Mouse (Mus musculus): ENCODE results near the gene Trappc3. TPM values are rescaled to one million over a fixed set of nuclear protein-coding genes. Genes with fewer than 3 reads are reported as not detected.

The Trappc3 gene
- polyA plus RNA-seq, 1 experiment = 51.1 TPM

DNA sequence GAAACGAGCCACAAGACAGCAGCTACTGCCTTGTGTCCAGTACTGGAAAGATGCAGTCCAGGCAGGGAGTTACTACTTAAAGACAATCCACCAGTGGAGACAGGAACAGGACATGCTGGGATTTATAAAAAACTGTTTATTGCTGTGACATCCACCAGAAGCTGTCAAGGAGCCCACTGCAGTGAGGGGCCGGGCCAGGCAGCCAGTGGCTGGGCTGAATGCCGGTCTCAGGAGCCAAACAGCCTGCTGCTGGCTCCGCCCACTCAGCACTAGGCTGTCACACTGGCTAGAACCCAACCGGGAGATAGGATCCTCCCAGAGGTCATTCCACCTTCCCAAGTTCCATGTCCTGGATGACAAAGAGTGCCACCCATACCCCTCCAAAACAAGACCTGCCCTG lies 53.8 kb downstream of the Trappc3 start:
- Histone ChIP-seq H3K4me3 (replicated peaks; ENCODE audit: extremely low read depth, low read depth, low read length) (no peak overlapping the region), H3K4me1 (ENCODE audit: control insufficient read depth, insufficient read depth, low read length) (peaks cover 2% of the 10 kb centered on the region; the same call in 1 of the 2 replicates)
- TF ChIP-seq CTCF (IDR thresholded peaks at IDR 0.05; ENCODE audit: insufficient read depth, low read length) (no peak), POLR2A (IDR thresholded peaks at IDR 0.05; ENCODE audit: borderline replicate concordance, extremely low read depth, low read depth, low read length) (no peak)
- DNase-seq = no peak
- WGBS = 35% methylated on average over 5 of the region's 5 CpGs

DNA sequence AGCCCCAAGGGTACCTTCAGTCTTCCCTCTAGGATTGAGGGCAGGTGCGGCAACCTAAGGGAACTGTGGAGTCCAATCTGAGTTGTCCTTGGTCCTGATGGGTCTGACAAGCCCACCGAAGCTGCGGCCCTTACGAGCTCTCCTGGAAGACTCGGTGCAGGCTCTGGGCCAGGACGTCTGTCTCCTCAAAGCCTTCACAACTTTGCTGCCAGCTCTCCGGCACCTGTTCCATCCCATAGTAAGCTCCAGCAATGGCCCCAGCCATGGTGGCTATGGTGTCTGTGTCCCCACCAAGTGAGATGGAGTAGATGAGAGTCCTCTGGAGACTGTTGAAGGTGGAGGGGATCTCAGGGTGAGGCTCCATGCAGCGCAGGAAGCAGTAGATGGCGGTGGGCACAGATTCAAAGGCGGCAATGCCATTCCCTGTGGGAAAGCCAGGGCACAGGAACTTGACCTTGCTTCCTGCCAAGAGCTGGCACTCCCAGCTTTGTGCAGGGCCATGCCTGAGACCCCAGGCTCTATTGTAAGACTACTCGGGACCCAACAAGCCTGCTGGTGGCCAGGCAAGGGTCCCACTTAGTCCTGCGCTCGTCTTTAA lies 54.4 kb downstream of the Trappc3 start:
- DNase-seq = no peak
- TF ChIP-seq CTCF (IDR thresholded peaks at IDR 0.05; ENCODE audit: insufficient read depth, low read length) = no peak
- no peak for TF ChIP-seq POLR2A (IDR thresholded peaks at IDR 0.05; ENCODE audit: borderline replicate concordance, extremely low read depth, low read depth, low read length)
- Histone ChIP-seq H3K4me3 (replicated peaks; ENCODE audit: extremely low read depth, low read depth, low read length) (no peak overlapping the region), H3K4me1 (ENCODE audit: control insufficient read depth, insufficient read depth, low read length) (peaks cover 4% of the 10 kb centered on the region; the same call in 1 of the 2 replicates)
- 79% methylated on average over 13 of the region's 13 CpGs for WGBS

DNA sequence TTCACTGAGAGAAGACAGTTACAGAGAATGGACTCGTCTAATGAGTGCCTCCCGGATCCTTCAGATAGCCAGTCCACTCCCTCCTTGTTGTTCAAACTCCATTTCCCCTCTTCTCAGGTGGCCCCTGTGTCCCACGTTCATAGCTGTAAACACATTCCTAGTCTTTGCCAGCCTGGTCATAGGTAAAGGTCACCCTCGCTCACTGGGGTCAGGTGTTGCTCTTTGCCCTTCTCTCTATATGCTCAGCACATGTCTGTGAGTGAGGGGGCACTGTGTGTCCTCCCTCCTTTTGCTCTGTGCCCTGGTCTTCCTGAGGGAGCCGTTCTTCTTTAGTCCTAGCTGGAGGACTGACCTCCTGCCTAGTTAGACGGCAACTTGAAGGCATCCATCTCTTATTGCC lies 57.7 kb downstream of the Trappc3 start:
- no peak for DNase-seq
- no peak for TF ChIP-seq POLR2A (IDR thresholded peaks at IDR 0.05; ENCODE audit: borderline replicate concordance, extremely low read depth, low read depth, low read length)
- no peak for TF ChIP-seq CTCF (IDR thresholded peaks at IDR 0.05; ENCODE audit: insufficient read depth, low read length)
- Histone ChIP-seq H3K4me3 (replicated peaks; ENCODE audit: extremely low read depth, low read depth, low read length) (no peak overlapping the region), H3K4me1 (ENCODE audit: control insufficient read depth, insufficient read depth, low read length) (peaks cover 4% of the 10 kb centered on the region; the same call in 1 of the 2 replicates)
- 85% methylated on average over 6 of the region's 6 CpGs for WGBS

DNA sequence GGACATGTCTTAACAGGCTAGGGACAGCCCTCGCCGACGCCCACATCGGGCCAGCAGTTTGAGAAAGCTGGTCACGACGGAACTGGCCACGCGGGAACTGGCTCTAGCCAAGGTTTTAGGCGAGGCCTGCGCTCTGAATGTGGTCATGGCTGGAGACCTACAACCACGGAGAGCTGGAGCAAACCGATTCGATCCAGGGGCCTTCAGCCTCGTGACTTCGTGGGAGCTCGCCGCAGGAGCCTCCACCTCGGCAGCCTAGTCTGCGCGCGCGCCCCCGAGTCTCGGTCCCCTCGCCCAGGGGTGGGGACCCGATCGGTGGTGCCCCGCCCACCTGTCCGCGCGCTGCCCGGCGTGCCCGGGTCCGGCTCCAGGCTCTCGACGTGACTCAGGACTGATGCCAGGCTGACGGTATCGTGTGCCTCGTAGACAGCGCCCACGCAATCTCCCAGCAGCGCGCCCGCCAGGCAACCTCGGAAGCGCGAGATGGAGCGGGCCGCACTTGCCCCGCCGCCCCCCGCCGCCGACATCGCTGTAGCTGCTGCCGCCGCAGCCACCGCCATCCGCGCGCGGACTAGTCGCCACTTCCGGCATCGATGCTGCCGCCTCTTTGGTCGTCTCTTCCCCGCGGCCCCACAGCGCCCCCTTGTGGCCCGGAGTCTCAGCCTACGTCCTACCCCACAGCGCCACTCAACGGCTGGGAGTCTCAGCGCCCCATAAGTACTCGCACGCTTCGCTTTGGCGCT lies 59.2 kb downstream of the Trappc3 start, which contains the start of gene Adprhl2:
Gene Adprhl2 (minus strand): TSS at position 593 of the 743 bp plus-strand sequence.
- Histone ChIP-seq H3K4me3 (replicated peaks; ENCODE audit: extremely low read depth, low read depth, low read length) (peak within 1 kb of the TSS; percentile 94), H3K4me1 (ENCODE audit: control insufficient read depth, insufficient read depth, low read length) (peaks cover 4% of the 10 kb centered on the region; the same call in 1 of the 2 replicates)
- TF ChIP-seq CTCF (IDR thresholded peaks at IDR 0.05; ENCODE audit: insufficient read depth, low read length) (peak; percentile 95), POLR2A (IDR thresholded peaks at IDR 0.05; ENCODE audit: borderline replicate concordance, extremely low read depth, low read depth, low read length) (peak; percentile 75; the same call in 1 of the 2 replicates)
- peak; percentile 98 for DNase-seq
- under 1% methylated on average over 79 of the region's 80 CpGs for WGBS

DNA sequence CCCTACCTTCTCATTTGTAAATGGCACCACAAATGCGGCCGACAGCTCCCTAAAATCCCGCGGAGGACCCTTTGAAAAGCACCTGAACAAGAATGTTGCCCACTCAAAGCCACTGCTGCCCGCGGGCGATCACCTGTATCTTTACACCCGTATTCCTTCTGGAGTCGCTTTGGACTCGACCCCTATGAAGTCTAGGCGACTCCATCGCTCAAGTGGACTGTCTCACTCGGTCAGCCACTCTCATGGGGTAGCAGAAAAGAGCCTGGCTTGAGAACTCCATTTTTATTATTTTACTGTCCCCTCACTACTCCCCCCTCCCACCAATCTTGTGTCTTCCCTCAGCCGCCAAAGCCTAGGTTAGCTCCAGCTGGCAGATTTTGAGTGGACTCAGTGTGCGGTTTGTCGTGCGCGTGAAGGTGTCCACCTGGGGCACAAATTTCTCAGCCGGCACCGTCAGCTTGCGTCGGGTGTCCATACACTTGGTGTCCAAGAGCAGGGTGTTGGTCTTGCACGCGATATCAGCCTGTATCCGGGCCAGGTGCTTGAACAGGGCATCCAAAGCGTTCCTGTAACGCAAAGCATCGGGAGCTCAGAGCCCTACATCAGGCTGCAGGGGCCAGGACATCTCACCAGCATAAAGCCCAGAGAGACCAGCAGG lies 59.9 kb downstream of the Trappc3 start:
- no peak for DNase-seq
- peaks cover 4% of the 10 kb centered on the region; the same call in 1 of the 2 replicates for H3K4me1 ChIP-seq (ENCODE audit: control insufficient read depth, insufficient read depth, low read length)
- TF ChIP-seq CTCF (IDR thresholded peaks at IDR 0.05; ENCODE audit: insufficient read depth, low read length) = no peak
- TF ChIP-seq POLR2A (IDR thresholded peaks at IDR 0.05; ENCODE audit: borderline replicate concordance, extremely low read depth, low read depth, low read length) = no peak
- no peak overlapping the region for H3K4me3 ChIP-seq (replicated peaks; ENCODE audit: extremely low read depth, low read depth, low read length)
- WGBS = 55% methylated on average over 28 of the region's 28 CpGs

DNA sequence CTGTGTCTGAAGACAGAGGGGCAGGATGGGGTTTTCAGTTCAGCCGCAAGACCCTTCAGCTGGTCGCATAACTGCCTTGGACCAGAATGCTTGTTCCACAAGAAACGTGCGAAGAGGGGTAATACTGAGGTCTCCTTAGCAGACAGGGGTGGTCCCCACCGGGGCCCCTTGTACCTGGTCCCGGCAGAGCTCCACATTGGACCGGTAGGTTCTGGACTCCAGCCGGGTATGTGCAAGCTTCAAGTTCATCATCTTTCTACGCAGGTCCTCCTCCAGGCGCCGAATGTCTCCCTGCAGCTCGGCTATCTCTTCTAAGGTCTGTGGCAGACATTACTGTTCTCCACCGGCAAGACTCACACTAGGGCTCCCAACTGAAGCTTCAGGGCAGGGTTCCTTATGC lies 60.5 kb downstream of the Trappc3 start:
- DNase-seq = no peak
- TF ChIP-seq POLR2A (IDR thresholded peaks at IDR 0.05; ENCODE audit: borderline replicate concordance, extremely low read depth, low read depth, low read length) = no peak

DNA sequence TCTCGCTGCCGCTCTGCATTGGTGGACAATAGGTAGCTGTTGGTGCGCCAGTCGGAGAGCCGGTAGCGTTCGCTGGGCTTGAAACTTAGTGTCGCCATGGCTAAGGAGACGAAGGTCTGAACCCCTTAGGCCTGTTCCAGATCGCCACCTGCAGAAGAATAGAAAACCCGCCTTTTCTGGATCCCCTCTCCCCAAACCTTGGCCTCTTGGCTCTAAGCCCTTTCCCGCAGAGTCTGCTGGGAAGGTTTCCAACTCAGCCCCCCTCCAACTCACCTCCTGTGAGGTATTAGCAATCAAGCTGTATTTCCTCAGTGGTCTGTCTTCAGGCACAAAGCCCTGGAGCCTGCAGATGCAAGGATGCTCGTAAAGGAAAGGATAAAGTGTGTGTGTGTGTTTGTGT lies 62.7 kb downstream of the Trappc3 start:
- TF ChIP-seq POLR2A (IDR thresholded peaks at IDR 0.05; ENCODE audit: borderline replicate concordance, extremely low read depth, low read depth, low read length) (no peak), CTCF (IDR thresholded peaks at IDR 0.05; ENCODE audit: insufficient read depth, low read length) (no peak)
- no peak for DNase-seq
- Histone ChIP-seq H3K4me3 (replicated peaks; ENCODE audit: extremely low read depth, low read depth, low read length) (no peak overlapping the region), H3K4me1 (ENCODE audit: control insufficient read depth, insufficient read depth, low read length) (peaks cover 4% of the 10 kb centered on the region; the same call in 1 of the 2 replicates)
- WGBS = 54% methylated on average over 13 of the region's 13 CpGs

More for the DNA sequence above, 60.5 kb downstream of the Trappc3 start:
- H3K4me1 ChIP-seq (ENCODE audit: control insufficient read depth, insufficient read depth, low read length) = peaks cover 4% of the 10 kb centered on the region; the same call in 1 of the 2 replicates
- 94% methylated on average over 13 of the region's 13 CpGs for WGBS
- no peak overlapping the region for H3K4me3 ChIP-seq (replicated peaks; ENCODE audit: extremely low read depth, low read depth, low read length)

DNA sequence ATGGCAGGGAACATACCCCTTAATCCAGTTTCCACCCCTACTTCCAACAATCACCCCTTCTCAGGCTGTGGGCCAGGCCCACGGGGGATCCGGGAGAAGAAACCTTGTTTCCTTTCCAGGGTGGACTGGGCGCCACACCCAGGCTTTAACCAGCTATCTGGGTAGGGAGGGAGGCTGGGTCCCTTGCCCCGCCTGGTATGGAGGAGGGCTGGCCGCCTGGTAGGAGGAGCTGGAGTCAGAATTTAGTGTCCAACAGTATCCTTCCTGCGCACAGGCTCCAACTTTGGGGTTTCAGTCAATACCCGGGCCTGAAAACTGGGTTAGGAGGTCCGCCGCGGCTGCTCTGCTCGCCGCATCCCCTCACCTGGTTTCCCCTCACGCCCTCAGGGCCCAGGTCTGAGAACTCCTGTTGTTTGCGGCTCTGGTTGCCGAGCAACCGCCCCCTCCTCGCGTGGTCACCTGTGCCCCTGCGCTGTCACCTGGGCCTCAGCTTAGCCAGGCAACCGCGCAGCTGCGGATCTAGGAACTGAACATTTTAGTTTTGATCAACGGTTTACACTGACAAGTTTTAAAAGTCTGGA lies 63.2 kb downstream of the Trappc3 start, which contains the start of gene Tekt2:
Gene Tekt2 (minus strand): TSS at position 408 of the 581 bp plus-strand sequence.
- Histone ChIP-seq H3K4me1 (ENCODE audit: control insufficient read depth, insufficient read depth, low read length) (peaks cover 4% of the 10 kb centered on the region; the same call in 1 of the 2 replicates), H3K4me3 (replicated peaks; ENCODE audit: extremely low read depth, low read depth, low read length) (peak within 1 kb of the TSS; percentile 10)
- WGBS = 20% methylated on average over 23 of the region's 23 CpGs
- DNase-seq = no peak
- TF ChIP-seq CTCF (IDR thresholded peaks at IDR 0.05; ENCODE audit: insufficient read depth, low read length) (no peak), POLR2A (IDR thresholded peaks at IDR 0.05; ENCODE audit: borderline replicate concordance, extremely low read depth, low read depth, low read length) (no peak)

Other genes with a start within 250 kb of the Trappc3 start
- 20.9 and 39.2 TPM in 2 replicates for gene Csf3r, start 237.8 kb upstream of the Trappc3 start, polyA plus RNA-seq (2012; rRNA removed)
- 48.6 and 49.8 TPM in 2 replicates for gene Mrps15, start 215.4 kb upstream of the Trappc3 start, polyA plus RNA-seq (2012; rRNA removed)
- gene Oscp1, start 203.8 kb upstream of the Trappc3 start, polyA plus RNA-seq (2012; rRNA removed) = 2.8 and 4.5 TPM in 2 replicates
- gene Lsm10, start 165.7 kb upstream of the Trappc3 start, polyA plus RNA-seq (2012; rRNA removed) = 30.2 and 34.8 TPM in 2 replicates
- gene Stk40, start 158.4 kb upstream of the Trappc3 start, polyA plus RNA-seq (2012; rRNA removed) = 38.0 and 41.1 TPM in 2 replicates
- 221 and 295 TPM in 2 replicates for gene Eva1b, start 114.6 kb upstream of the Trappc3 start, polyA plus RNA-seq (2012; rRNA removed)
- gene Sh3d21, start 98.8 kb upstream of the Trappc3 start, polyA plus RNA-seq (2012; rRNA removed) = 6.2 and 7.5 TPM in 2 replicates
- 40.0 and 62.8 TPM in 2 replicates for gene Thrap3, start 59.6 kb upstream of the Trappc3 start, polyA plus RNA-seq (2012; rRNA removed)
- 153 and 194 TPM in 2 replicates for gene Map7d1, start 6.0 kb upstream of the Trappc3 start, polyA plus RNA-seq (2012; rRNA removed)
- 3.5 and 4.4 TPM in 2 replicates for gene Col8a2, start 24.5 kb downstream of the Trappc3 start, polyA plus RNA-seq (2012; rRNA removed)
- 42.2 and 49.0 TPM in 2 replicates for gene Adprhl2, start 59.4 kb downstream of the Trappc3 start, polyA plus RNA-seq (2012; rRNA removed)
- 12.9 and 18.6 TPM in 2 replicates for gene Tekt2, start 63.4 kb downstream of the Trappc3 start, polyA plus RNA-seq (2012; rRNA removed)
- 17.6 and 23.4 TPM in 2 replicates for gene Ago3, start 167.2 kb downstream of the Trappc3 start, polyA plus RNA-seq (2012; rRNA removed)
- 28.5 and 35.0 TPM in 2 replicates for gene Ago1, start 206.3 kb downstream of the Trappc3 start, polyA plus RNA-seq (2012; rRNA removed)

All from lung, adult 2 months (tissue).